Mouse (Mus musculus) kidney, postnatal 4 days (tissue): Measurements from ENCODE around the gene Trim11.
A peak's percentile ranks its signal among the peaks of the same experiment; 100 is the strongest.

ENCODE experiments used
- DNase-seq, 2 experiments: peaks; one replicate each; pipeline ENCODE4 v3.0.0; 2021; ENCODE audit warnings: mixed read lengths in 2 of 2

Trim11 gene

DNA sequence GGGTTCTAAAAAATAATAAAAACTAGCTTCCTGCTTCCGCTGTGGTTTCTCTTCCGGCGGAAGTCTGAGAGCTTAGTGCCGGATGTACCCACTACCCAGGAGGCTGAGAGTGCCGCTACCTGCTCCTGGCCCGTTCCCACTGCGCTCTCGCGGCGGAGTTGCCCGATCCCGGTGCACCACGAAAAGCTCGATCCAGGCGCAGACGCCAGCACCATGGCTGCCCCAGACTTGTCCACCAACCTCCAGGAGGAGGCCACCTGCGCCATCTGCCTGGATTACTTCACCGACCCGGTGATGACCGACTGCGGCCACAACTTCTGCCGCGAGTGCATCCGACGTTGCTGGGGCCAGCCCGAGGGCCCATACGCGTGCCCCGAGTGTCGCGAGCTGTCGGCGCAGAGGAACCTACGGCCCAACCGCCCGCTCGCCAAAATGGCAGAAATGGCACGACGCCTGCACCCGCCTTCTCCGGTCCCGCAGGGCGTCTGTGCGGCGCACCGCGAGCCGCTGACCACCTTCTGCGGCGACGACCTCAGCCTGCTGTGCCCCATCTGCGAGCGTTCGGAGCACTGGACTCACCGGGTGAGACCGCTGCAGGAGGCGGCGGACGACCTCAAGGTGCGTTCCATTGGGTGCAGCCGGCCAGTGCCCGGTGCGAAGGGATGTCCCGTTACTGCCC lies at the start of gene Trim11:
Gene Trim11 (plus strand): TSS at position 67 of the 679 bp plus-strand sequence.
- peak; percentile 70 to 80 for DNase-seq

DNA sequence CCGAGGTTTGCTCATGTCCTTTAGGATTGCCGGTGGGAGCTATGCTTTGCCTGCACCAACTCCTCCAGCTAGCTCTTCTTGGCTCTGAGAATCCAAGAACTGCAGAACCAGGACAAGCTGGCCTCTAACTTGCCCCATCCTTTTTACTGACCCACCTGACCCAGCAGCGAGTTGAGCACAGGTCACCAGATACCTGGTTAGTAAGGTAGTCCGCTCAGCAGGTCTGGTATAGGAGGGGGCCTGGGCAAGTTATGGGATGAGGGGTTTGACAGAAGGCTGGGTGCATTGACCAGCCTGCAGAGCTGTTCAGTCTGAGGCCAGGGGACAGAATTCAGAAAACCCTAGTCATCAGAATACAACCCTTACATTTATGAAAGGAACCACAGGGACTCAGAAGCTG lies 48.8 kb upstream of the Trim11 start:
- DNase-seq, result no peak

DNA sequence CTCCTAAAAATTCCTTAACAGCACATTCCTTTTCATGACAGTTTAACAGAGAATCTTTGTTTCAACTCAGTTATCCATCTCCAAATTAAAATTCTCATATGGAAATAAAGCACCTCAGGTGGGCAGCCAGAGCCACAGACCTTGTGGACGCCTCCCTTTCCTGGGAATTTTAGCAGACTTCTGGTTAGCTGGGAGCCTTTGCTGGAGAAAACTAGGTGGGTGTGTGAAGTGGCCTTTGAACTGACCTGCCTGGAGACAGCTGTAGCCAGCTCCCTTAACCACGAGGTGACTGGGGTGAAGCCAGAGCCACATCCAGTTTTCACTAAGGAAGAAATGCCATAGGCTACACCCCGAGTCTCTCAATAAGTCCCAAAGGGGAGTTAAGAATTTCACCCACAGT lies 48.3 kb upstream of the Trim11 start:
- no peak for DNase-seq

DNA sequence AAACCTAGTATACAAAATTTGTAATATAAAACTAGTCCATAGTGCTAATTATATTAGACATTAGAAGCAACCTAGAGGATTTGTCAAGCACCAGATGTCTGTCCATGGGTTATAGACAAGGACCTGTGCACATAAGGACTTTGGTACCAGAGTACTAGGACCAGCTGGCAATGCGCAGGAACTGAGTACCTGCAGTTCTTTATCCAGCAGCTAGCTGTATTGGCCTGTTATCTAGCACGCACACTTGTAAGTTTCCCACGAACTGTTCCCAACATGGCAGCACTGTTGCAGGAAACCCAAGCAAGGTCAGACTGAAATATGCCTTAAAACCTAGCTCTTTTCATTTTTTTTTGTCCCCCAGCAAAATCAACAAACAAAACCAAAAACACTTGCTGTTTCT lies 47.6 kb upstream of the Trim11 start:
- no peak for DNase-seq

DNA sequence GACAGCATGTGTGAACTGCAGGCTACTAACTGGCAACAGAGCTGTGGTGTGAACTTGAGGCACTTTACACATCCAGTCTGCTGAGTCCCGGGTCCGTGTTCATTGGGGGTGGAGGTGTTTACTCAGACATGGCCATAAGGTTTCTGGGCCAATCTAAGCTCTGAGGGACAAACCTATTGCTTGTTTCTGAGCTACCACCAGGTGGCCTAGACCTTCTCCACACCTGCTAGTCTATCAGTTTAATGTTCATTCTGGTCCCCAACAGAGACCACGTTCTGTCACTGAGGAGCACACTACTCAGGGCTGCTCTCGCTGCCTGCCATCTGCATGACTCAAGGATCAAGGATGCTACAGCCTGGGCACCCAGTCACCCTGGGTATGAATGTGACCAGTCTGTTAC lies 46.3 kb upstream of the Trim11 start:
- no peak for DNase-seq

DNA sequence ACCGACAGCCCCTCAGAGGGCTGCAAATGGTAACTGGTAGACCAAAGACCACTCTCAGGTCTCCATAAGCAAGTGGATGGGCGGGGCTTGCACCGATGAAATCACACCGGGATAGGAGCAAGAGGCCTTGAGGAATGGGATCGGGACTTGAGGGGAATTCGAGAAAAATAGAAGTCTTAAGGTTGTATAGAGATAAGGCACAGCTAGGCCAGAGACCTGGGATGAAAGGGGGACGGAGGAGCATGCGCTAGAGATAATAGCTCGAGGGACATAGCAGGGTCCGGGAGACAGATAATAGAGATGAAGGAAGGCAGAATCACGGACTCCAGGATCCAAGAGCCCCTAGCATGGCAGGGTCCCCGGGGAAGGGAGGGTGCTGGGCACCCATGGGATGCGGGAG lies 40.0 kb upstream of the Trim11 start:
- peak; percentile 37 to 47 for DNase-seq

DNA sequence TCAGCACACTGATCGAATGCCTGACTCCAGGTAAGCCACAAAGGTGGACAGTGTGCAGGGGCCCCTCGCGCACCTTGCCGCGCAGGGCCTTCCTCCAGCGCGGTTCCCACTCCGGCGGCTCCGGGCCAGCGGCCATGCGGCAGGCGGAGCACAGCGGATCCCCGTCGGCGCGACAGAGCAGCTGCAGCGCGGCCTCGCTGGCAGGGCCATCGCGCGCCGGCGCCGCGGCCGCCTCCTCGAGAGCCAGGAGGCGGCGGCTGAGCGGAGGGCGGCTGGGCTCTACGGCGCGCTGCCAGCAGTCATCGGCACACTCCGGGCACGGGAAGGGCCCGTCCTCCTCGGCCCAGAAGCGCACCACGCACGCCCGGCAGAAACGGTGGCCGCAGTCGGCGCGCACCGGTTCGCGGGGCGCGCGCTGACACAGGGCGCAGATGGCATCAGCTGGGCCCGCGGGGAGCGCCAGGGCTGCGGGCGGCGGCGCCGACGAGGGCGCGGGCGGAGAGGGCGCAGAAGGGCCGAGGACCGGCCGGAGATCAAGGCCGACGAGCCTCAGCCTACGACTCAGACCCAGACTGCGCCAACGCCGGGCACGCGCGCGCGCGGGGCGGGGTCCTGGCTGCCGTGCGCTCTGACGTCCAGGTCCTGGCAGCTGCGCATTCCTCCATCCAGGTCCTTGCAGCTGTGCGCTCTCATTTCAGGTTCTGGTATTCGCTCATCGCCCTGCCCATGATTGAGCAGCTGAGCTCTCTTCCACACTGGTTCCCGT lies 39.4 kb upstream of the Trim11 start, which contains the start of gene Rnf187:
Gene Rnf187 (minus strand): TSS at position 595 of the 766 bp plus-strand sequence.
- peak; percentile 93 to 96 for DNase-seq

DNA sequence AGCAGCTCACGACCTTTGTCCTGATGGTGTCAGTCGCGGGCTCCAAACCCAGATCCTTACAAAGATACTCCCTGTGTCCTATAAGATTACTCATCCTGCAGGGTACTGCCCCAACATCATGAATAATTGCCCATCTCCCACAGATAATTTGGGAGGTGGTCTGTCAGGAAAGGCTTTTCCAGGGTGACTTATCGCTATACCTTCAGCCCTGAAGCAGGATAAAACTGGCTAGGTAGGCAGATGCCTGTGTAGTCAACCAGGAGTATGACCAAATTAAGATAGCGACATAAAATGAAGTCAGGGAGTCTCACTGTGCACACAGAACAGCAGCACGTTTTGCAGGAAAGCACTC lies 38.8 kb upstream of the Trim11 start:
- no peak for DNase-seq

DNA sequence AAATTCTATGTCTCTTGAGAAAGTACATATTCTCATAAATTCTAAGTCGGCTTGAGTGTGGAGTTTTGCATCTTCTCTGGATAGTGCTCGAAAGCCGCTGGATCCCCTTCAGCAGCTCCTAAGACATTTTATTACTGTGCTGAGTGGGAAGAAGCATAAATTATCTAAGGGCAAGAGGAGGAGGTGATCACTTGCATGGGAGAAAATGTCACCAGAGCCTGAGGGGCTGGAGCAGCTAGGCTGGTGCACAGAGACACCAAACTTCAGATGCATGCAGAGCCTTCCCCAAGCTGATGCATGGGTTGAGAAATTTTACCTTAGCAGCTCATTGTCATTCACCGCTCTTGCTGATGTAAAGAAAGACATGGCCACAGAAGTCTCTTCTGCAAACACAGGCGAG lies 33.8 kb upstream of the Trim11 start:
- no peak for DNase-seq

DNA sequence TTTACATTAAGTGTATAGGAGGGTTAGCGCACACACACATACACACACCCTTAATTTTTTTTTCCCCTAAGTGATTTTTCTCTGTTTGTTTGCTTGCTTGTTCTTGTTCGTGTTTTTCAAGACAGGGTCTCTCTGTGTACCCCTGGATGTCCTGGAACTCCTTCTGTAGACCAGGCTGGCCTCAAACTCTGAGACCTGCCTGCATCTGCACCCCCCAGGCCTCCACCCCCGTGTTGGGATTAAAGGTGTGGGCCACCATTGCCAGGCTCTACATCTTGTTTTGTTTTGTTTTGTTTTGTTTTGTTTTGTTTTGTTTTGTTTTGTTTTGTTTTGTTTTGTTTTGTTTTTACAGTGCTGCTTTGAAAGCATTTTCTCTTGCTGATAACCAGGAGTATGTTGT lies 30.6 kb upstream of the Trim11 start:
- DNase-seq, result no peak

DNA sequence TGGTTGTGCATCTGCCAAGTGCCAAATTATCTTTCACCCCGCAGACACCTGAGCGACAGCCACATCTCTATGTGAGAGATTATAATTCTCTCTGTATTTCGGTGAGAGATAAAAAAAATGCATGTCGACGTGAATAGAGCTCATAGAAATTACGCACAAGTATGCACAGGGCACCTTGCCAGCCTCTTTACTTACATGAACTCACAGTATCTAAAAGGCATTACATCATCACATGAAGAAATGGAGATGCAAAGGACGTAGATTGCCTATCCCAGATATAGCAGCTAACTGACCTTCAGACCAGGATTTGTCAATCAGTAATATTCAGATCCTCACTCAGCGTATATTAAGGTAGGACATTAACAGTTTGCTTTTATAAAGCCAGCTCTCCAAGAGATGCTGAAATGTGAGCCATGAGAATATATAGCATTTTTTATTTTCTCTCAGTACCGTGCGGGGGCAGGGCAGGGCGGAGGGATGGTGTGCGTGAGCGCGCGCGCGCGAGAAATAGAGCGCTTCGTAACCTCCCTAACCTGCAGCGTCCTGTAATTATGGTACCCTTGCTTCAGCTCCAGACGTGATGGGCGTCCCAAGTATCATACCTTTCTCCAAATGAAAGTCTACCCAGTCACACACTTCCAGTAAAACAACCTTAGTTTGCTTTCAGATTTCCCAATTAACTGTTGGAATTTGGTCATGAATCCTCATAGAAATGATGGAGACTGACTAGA lies 29.9 kb upstream of the Trim11 start:
- DNase-seq, result peak; percentile 41 to 54

DNA sequence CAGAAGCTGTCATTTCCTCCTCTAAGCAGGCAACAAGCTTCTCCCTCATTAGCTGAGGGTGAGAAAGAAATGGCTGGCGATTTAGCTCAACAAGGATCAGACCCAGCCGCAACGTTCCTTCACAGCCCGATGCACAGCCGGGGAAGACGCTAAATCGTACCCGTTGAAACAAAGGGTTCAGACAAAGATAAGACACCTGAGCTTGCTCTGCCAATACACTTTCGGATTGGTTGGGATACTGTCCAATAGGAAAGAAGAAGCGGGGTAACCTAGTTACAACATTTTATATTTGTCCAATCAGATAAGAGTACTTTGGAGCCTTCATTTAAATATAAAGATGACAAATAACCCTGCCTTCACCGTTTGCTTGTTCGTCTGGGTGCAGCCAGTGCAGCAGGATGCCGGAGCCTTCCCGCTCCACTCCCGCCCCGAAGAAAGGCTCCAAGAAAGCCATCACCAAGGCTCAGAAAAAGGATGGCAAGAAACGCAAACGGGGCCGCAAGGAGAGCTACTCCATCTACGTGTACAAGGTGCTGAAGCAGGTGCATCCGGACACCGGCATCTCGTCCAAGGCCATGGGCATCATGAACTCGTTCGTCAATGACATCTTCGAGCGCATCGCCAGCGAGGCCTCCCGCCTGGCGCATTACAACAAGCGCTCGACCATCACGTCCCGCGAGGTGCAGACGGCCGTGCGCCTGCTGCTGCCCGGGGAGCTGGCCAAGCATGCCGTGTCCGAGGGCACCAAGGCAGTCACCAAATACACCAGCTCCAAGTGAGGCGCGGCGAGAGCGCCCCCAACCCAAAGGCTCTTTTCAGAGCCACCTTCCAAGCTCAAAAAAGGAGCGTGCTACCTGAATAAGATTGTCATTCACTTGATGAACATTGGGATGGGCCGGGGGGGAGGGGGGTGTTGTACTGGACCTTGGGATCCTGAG lies 29.1 kb upstream of the Trim11 start, which contains the start of gene Hist3h2ba:
Gene Hist3h2ba (plus strand): TSS at position 379 of the 938 bp plus-strand sequence.
- DNase-seq, result peak; percentile 63 to 77

DNA sequence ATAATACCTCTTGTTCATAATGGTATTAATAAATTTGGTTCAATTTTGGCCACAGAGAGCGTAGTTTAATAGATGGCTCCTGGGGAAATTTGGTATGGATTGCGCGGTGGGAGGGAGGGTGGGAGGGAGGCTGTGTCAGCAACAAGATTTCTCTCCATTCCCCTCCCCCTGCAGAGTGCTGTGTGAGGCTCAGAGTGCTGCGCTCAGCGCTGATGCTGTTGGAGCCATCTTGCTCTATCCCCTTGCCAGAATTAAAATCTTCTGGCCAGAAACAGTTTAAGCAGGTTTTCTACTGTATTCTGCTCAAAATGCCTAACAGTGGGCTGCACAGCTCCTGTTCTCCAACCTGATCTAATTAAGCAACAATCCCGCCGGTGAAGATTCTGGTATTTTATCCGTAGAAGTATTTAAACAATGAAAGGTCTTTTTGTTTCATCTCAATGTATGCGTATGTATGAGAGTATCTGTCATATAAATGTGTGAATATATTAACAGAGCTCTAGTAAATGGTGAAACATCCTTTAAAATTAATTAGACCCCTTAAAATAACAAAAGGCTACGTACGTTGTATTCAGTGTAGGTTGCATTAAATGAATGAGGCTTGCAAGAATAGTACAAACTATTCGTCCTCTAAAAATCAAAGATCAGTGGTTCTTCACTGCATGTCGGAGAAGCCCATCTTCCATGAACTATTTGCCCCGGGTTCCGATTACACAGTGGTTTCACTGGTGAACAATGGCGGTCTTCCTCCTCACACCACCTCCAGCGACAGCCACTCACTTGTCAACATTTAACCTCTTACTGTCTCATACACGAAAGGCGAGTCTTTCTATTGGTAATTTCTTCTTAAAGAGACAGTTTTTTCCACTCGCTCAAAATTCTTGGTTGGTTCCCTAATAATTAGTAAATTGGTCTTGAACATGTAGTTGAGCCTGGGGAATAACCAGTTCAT lies 28.1 kb upstream of the Trim11 start:
- peak; percentile 40 to 55 for DNase-seq

DNA sequence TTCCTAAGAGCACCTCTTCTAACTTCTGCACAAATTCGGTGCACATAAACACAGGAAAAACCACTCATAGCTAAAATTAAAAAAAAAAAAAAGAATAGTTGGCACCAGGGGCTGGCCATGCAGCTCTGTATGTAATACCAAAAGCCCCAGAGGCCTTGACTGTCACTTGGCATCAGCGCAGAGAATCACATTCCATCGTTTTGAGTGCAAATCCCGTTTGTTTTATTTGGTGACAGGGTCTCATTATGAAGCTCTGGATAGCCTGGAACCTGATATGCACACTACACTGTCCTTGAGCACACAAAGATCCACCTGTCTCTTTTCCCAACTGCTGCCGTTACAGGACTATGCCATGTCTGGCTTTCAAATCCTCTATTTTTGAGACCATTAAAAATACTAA lies 26.7 kb upstream of the Trim11 start:
- no peak for DNase-seq

DNA sequence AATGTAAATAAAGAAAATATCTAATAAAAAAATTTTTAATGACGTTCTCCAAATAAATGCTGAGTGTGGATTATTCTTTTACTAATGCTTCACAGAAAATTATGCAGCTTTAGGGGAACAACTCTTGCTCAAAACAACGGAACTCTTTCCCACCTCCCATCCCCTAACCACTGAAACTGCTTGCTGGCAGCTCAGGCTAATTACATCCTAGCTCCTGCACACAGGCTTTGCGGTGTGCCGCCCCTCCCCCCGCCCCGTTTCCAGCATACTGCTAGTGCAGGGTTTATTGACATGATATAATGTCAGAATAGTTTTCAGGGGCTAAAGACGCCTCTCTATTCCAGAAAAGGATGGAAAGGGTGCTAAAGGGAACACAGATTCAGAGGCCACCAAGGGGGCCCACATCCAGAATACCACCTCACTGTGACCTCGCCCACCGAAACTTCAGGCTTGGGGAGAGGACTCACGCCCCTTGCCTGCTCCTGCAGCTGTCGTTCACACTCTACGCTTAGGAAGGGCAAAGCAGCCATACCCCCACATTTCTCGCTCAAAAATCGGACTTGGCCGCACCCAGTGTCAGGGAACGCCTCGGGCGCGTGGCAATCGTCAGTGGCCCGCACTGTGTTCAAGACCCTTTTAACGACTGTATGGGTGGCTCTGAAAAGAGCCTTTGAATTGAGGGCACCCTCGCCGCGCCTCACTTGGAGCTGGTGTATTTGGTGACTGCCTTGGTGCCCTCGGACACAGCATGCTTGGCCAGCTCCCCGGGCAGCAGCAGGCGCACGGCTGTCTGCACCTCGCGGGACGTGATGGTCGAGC lies 24.3 kb upstream of the Trim11 start:
- peak in 1 of 2 experiments; percentile 39 for DNase-seq

DNA sequence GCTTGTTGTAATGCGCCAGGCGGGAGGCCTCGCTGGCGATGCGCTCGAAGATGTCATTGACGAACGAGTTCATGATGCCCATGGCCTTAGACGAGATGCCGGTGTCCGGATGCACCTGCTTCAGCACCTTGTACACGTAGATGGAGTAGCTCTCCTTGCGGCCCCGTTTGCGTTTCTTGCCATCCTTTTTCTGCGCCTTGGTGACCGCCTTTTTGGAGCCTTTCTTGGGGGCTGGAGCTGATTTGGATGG lies 23.8 kb upstream of the Trim11 start:
- peak in 1 of 2 experiments; percentile 65 for DNase-seq

DNA sequence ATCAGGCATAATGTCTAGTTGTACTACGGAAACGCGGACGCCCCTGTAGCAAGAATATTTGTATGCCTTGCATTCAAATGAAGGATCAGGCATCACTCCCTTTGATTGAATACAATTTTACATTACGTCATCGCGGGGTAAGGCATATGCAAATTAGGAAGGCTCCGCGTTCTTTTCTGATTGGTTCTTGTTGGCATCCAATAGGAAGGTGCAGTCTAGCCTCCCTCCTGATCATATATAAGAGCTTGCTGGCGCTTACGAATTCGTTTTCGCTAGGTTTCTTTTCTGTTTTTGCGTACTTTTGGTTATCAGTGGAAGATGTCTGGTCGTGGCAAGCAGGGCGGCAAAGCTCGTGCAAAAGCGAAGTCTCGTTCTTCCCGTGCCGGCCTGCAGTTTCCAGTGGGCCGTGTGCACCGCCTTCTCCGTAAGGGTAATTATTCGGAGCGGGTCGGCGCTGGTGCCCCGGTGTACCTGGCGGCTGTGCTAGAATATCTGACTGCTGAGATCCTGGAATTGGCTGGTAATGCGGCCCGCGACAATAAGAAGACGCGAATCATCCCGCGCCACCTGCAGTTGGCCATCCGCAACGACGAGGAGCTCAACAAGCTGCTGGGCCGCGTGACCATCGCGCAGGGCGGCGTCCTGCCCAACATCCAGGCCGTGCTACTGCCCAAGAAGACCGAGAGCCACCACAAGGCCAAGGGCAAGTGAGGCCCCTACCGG lies 23.3 kb upstream of the Trim11 start, which contains the start of the genes Hist3h2a and Trim17:
Gene Hist3h2a (plus strand): TSS at position 266 of the 723 bp plus-strand sequence.
Gene Trim17 (plus strand): TSS at position 266 of the 723 bp plus-strand sequence.
- DNase-seq, result peak; percentile 88 to 94

DNA sequence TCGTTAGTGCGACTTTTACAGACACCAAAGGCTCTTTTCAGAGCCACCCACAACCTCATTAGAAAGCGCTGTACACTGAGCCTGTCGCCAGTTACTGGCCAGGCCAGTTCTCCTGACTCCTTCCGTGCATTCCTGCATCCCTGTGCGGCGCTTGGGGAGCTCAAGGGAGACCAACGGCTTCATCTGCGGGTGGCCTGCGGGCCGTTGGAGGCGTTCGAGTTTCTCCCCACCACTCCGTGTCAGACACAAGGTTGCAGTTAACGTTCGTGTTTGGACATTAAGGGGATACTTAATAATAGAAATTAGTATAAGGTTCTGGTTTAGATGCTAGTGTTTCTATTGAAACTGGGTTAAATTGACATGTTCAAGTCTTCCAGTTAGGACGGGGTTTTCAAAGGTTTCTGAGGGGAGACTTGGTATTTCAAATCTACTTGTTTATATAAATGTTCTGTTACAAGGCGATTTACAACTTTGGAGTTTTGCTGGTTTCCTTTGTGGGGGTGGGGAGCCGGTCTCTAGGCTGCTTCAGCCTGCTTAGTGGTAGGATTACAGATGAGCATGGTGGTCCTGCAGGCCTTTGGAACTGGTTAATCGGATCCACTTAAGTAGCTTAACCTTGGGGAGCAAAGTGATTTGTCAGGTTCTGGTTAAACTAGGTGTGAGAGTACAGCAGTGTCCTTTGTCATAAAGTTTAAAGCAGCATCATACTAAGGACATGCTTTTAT lies 22.6 kb upstream of the Trim11 start:
- DNase-seq, result peak; percentile 44 to 59

DNA sequence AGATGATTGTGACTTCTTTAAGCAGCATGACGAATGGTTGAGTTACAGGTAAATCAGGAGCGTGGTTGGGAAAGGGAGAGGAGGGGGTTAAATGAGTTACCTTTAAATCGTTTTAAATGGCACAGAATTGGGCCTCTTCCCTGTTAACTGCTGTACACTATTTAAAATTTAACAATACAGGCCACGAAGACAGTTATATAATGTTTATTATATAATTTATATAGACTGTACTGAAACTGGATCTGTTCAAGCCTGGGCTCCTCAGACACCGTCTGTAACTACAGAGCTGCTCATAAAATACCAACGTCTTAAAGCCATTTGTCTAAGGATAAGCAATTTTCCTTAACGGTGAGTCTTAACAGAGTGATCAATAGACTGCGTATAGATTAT lies 22.0 kb upstream of the Trim11 start:
- no peak for DNase-seq
